Mouse (Mus musculus) MEL (cell line): Measurements from ENCODE around the gene Cacna1c.

Experiments used
- CTCF ChIP-seq, 3 experiments: IDR thresholded peaks in 2 of 3; conservative IDR thresholded peaks in 1 of 3; 2 replicates each; pipeline ENCODE4 v1.5.1; 2011 to 2012; ENCODE audit warnings: low read length in 3 of 3, low read depth in 2 of 3, mild to moderate bottlenecking in 2 of 3, improper control_type of control experiment in 1 of 3, inconsistent platforms in 1 of 3, mixed read lengths in 1 of 3, moderate library complexity in 1 of 3; ENCODE audit not compliant: control insufficient read depth in 1 of 3, insufficient read depth in 1 of 3, poor library complexity in 1 of 3, severe bottlenecking in 1 of 3
- E2F4 ChIP-seq: IDR thresholded peaks from 2 replicates; pipeline ENCODE4 v1.6.1; 2011; ENCODE audit warnings: low read depth, low read length, improper control_type of control experiment, borderline replicate concordance
- GABPA ChIP-seq: IDR thresholded peaks from 2 replicates; pipeline ENCODE4 v1.6.1; 2012; ENCODE audit warnings: low read depth, mild to moderate bottlenecking, inconsistent platforms, low read length, improper control_type of control experiment, moderate library complexity
- GATA1 ChIP-seq: IDR thresholded peaks from 2 replicates; pipeline ENCODE4 v1.6.1; 2011; ENCODE audit warnings: low read depth, low read length, improper control_type of control experiment
- MAX ChIP-seq: IDR thresholded peaks from 2 replicates; pipeline ENCODE4 v1.6.1; 2011; ENCODE audit warnings: low read length, improper control_type of control experiment
- MEF2A ChIP-seq: IDR thresholded peaks from 2 replicates; pipeline ENCODE4 v1.6.1; 2014; ENCODE audit warnings: low read depth, mild to moderate bottlenecking, inconsistent platforms, low read length, improper control_type of control experiment; ENCODE audit not compliant: poor library complexity, insufficient replicate concordance, severe bottlenecking; ENCODE audit errors: extremely low read depth
- POLR2A ChIP-seq, 2 experiments: IDR thresholded peaks; 2 replicates each; pipeline ENCODE4 v1.6.1; 2011 to 2012; ENCODE audit warnings: low read length in 2 of 2, mild to moderate bottlenecking in 2 of 2, control low read depth in 1 of 2, improper control_type of control experiment in 1 of 2, low read depth in 1 of 2, moderate library complexity in 1 of 2; ENCODE audit not compliant: control insufficient read depth in 1 of 2, insufficient read depth in 1 of 2, poor library complexity in 1 of 2
- RAD21 ChIP-seq: IDR thresholded peaks from 2 replicates; pipeline ENCODE4 v1.6.1; 2011; ENCODE audit warnings: mild to moderate bottlenecking, low read depth, low read length, improper control_type of control experiment
- USF1 ChIP-seq: IDR thresholded peaks from 2 replicates; pipeline ENCODE4 v1.6.1; 2014; ENCODE audit warnings: low read depth, mild to moderate bottlenecking, inconsistent platforms, low read length, improper control_type of control experiment, moderate library complexity
- ZNF384 ChIP-seq: IDR thresholded peaks from 2 replicates; pipeline ENCODE4 v1.6.1; 2012; ENCODE audit warnings: low read depth, mild to moderate bottlenecking, inconsistent platforms, low read length, improper control_type of control experiment

DNA sequence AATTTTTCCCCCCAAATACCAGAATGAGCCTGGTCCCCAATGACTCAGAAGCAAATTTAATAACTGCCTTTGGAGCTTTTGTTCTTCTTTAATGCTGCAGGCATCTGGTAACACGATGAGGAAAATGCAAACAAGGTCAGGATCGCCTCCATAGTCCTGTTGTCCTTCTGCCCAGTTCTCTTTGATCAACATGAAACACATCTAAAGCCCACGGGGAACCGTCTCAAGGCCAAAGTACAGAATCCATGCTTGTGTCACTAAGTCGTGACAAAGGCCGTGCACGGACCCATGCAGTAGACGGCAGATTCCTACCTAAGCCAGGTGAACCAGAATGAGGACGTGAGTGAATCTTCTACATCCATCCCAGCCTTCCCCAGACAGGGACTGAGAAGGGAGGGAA lies 333.5 kb downstream of the Cacna1c start:
- no peak for TF ChIP-seq CTCF (IDR thresholded peaks at IDR 0.05 in 2 of 3, conservative IDR thresholded peaks at IDR 0.05 in 1 of 3; ENCODE audit: control insufficient read depth in 1 of 3, insufficient read depth in 1 of 3, low read depth in 2 of 3, low read length in 3 of 3, poor library complexity in 1 of 3, severe bottlenecking in 1 of 3)
- no peak for TF ChIP-seq POLR2A (IDR thresholded peaks at IDR 0.05; ENCODE audit: control insufficient read depth in 1 of 2, insufficient read depth in 1 of 2, low read depth in 1 of 2, low read length in 2 of 2, poor library complexity in 1 of 2)
- TF ChIP-seq GATA1 = no peak
- TF ChIP-seq USF1 = no peak
- TF ChIP-seq RAD21 = no peak
- TF ChIP-seq E2F4 = no peak
- TF ChIP-seq GABPA = no peak
- TF ChIP-seq ZNF384 = no peak
- no peak for TF ChIP-seq MAX
- TF ChIP-seq MEF2A = no peak
